Mouse (Mus musculus): ENCODE results near the gene Glp2r.

The Glp2r gene

DNA sequence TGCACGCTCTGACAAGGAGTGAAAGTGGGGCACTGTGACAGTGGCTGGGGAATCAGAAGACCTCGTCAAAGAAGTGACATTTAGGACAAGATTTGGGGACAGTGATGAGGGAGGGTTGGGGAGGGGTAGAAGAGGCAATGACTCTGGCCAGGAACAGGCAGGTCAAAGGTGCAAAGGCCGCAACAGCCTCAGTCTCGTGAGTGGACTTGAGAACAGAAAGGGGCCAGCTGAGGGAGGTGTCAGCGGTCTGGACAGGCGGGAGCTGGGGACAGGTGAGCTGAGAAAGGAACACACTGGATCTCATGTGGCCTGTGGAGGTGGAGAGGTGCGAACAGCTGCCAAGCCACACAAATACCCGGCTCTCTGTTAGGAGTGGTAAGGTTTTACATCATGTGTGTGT, 138.0 kb downstream of the Glp2r start:
- no peak for DNase-seq

DNA sequence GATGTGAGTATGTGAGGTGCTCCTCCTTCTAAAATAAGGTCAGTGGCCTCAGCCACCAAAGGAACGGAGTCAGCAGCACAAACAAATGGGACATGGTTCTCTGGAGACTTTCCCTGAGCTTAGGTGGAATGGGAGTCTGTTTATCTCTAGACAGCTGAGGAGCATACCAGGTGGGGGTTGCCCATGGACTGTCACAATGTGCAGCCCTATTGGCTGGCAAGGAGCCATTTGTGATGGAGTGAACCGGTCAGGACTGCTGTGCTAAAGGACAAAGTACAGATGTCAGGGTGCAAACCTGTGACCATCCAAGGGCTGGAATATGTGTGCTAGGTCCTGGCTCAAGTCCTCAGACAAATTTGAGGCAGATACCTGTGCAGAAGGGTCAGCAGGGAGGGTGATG, 142.4 kb downstream of the Glp2r start:
- DNase-seq, result no peak

DNA sequence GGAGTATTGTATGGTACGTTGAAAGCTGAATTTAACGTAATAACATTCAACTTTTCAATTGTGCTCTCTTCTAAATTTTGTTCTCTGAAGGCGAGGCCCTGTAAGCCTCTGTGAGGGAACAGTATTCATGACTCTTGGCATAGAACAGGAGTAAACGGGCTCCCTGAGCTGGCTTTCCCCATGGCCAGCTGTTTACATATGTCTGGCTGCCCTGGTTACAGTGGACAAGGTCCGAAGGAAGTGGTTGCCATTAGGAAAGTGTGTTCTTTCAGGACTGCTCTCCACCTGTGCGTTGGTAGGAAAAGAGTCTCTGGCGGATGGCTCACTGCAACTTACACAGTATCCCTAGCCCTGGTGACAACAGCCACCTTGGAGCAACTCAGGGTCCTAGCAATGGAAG, 143.8 kb downstream of the Glp2r start:
- no peak for DNase-seq

GRCm38 (mm10) chr11:67622340-67622739, 148.6 kb downstream of the Glp2r start:
- DNase-seq, result no peak

DNA sequence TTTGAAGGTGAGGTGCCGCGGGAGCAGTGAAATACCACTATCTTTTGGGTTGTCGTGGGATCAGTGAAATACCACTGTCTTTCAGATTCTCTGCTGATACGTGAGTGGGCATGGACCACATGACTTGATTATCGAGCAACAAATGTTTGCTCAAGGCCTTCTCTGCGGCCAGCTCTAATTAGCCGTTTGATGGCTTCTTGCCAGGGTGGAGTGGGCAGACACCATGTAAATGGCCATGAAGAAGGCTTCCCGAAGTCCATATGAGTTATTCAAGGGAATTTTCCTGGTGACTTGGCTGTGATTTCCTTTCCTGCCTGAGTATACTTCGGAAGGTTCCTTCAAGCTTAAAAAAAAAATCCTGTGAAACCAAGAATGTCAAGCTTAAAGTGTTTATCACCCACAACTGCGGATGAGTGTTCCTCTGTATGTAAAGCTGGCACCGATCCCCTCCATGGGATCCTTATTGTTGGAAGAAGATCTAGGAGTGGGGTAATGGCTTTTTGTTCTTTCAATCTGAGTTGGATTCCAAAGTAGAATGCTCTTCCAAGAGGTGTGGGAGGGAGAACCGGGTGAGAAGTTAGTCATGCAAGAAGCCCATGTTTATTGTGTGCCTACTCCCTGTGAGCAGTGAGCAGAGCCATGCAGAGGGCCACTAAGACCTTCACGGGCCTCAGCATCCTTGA, 154.3 kb downstream of the Glp2r start:
- DNase-seq, result no peak

DNA sequence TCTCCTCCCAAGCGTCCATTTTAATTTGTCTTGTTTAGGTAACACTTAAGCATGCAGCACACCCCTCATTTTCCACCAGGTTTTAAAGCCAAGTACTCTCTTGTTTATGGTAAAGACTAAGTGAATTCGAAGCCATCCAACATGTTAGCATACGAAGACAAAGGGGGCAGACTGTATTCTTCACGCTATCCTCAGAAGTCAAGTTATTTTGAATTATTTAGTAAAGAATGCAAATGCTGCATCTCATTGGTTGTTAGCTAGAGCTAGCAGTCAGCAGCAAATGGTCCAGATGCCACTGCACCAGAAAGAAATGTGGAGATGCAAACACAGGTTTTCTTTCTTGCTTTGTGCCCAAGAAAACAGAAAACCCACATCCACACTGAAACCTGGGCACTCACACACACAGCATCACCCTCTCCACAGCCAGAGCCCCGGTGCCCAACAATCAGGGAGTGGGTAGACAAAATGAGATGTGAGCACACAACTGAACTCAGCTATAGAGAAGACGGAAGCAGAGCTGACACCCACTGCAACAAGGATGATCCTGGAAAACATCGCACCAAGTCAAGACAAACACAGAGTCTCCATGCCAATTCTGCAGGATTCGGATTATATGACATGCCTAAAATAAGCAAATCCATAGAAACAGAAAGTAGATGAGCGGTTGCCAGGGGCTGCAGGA, 158.7 kb downstream of the Glp2r start:
- DNase-seq, result no peak
